Mouse (Mus musculus) heart, adult 9 months (tissue): Measurements from ENCODE around the gene Isg20l2.

ENCODE experiments used
- DNase-seq, 2 experiments: peaks; one replicate each; pipeline ENCODE4 v3.0.0; 2022; ENCODE audit warnings: low spot score in 2 of 2

Gene Isg20l2

GRCm38 (mm10) chr3:87910573-87911141 lies 19.5 kb upstream of the Isg20l2 start:
- DNase-seq, result peak; percentile 86 to 87

DNA sequence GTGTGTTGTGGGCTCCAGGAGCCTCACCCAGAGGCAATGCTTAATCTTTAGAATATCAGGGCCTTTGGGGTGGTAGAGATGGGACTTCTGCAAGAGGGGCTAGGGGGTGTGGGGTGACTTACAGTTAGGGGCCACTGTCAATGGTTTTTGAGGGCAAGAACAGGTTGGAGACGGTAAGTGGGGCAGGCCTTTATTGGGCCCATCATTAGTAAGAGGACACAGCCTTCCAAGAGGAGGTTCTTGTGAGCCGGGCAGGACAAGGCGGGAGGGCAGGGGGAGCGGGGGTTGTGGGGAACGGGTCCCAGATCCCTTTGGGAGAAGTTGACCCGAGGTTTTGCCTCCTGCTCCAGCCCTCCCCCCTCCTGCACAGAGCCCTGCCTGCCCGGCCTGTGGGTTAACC lies 16.6 kb upstream of the Isg20l2 start:
- no peak for DNase-seq

- no peak for DNase-seq
Observed at GRCm38 (mm10) chr3:87913891-87914290, 16.2 kb upstream of the Isg20l2 start.

DNA sequence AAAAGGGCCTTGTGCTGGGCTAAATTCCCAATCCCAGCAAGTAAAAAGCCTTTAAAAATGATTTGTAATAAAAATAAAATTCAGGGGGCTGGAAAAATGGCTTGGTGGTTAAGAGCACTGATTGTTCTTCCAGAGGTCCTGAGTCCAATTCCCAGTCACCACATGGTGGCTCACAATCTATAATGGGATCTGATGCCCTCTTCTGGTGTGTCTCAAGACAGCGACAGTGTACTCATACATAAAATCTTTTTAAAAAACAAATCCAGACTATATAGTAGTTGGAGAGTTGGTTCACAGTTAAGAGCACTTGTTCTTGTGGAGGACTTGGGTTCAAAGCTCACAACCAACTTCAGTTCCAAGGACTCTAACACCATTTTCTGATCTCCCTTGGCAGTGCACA lies 13.1 kb upstream of the Isg20l2 start:
- no peak for DNase-seq

- no peak for DNase-seq
Observed at GRCm38 (mm10) chr3:87918551-87918950, 11.6 kb upstream of the Isg20l2 start.

GRCm38 (mm10) chr3:87919336-87920108 lies 10.6 kb upstream of the Isg20l2 start, which contains the start of gene Mrpl24:
Gene Mrpl24 (plus strand): TSS chr3:87919506.
- DNase-seq, result peak; percentile 90

DNA sequence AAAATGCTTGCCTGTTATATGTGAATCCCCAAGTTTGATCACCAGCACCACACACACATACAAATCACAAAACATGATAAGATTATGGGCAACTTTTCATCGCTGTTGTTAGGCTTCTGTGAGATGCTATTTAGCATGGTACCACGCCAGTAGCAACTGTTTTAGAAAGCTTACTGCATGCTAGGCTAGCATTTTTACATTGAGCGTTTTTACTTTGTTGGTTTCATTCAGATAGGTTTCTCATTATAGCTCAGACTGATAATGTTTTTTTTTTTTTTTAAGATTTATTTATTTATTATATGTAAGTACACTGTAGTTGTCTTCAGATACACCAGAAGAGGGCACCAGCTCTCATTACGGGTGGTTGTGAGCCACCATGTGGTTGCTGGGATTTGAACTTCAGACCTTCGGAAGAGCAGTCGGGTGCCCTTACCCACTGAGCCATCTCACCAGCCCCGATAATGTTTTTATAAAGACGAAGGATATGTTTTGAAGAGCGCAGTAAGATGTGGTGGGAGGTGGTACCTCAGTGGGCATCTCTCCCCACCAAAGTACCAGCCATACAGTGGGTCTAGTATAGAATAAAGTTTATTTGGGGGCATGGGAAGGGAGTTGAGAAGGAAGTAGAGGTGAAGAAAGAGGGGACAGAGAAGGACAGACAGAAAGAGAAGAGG lies 9.7 kb upstream of the Isg20l2 start:
- DNase-seq, result no peak

GRCm38 (mm10) chr3:87924996-87925395 lies 5.1 kb upstream of the Isg20l2 start:
- DNase-seq, result no peak

DNA sequence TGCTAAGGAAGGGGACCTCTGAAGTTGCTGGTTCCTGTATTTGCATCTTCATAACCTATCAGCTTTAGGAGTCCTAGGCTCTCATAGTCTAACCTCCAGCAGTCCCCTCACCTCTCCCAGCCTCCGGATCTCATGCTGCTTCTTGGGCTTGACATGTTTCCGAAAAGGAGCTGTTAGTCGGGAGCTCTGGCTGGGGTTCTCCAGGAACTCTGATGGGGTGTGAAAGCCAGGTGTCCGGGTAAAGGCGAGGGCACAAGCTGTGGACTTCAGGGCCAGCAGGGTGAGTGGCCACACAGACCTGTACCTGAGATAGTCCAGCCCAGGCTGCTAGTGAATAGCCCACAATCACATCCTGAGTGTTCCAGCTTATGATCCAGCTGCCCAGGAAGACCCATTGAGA lies 2.7 kb upstream of the Isg20l2 start:
- DNase-seq, result no peak

DNA sequence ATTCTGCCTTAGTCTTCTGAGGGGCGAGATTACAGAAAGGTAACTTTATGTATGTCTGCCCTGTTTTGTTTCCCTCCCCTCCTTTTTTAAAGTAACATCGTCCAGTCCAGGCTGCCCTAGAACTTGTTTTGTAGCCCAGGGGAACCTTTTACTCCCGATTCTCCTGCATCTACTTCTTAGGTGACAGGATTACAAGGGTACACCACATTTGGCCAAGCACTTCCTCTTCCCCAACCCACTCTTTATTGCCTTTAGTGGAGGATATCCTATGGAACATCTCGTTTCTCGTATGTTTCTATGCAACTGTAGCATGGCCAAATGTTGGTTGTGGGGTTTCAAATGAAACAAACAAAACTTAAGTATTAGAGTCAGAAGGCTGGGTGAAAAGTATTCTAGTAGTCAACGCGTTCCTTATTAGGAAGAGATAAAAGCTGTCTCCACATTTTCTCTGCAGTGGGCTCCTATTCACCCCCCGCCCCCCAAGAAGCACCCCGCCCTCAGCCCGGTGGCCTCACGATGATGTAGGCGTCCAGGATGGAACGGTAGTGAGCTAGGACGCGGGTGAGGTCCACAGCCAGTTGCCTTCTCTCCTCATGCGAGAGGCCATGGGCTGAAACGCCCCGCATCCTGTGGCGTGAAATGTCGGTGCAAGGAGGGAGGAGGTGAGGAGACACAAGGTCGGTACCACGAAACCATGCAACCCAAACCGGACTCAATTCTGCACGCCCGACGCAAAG lies 605 bp upstream of the Isg20l2 start:
- no peak for DNase-seq

- no peak for DNase-seq
Observed at GRCm38 (mm10) chr3:87934026-87934425, 3.9 kb downstream of the Isg20l2 start.

DNA sequence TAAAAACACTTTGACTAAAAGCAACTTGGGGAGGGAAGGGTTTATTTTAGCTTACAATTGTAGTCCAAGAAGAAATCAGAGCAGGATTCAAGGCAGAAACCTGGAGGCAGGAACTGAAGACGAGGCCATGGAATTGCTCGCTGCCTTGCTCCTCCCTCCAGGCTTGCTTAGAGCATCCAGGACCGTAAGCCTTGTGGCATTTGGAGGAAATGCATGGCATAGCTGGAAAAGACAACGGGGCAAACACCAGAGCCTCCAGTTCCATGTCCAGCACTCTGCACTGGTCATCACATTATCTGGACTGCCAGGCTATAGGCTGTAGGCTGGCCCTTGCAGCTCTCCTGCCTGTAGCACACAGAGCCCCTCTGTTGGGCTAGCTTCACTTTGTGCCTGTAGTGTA lies 4.4 kb downstream of the Isg20l2 start:
- no peak for DNase-seq

GRCm38 (mm10) chr3:87935201-87935600 lies 5.1 kb downstream of the Isg20l2 start:
- DNase-seq, result no peak

DNA sequence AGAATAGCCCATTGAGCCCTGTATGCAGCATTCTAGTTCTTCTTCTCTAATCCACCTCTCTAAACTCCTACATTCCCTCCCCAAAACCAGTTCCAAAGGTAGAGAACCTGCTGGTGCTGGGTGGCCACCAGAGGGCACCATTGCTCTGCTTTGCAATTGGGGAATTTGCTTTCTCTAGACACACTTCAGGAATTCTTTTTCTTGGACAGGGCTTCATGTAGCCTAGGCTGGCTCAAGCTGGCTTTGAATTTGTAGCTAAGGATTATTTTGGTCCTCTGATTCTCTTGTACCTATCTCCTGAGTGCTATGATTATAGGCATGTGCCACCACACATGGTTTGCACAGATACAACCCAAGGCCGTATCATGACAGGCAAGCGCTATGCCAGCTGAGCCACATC lies 5.7 kb downstream of the Isg20l2 start:
- peak in 1 of 2 experiments; percentile 56 for DNase-seq

- DNase-seq, result no peak
Observed at GRCm38 (mm10) chr3:87940611-87941010, 10.5 kb downstream of the Isg20l2 start.

- DNase-seq, result no peak
Observed at GRCm38 (mm10) chr3:87942471-87942870, 12.4 kb downstream of the Isg20l2 start.

GRCm38 (mm10) chr3:87943586-87943985 lies 13.5 kb downstream of the Isg20l2 start:
- no peak for DNase-seq

- peak in 1 of 2 experiments; percentile 21 for DNase-seq
Observed at GRCm38 (mm10) chr3:87944838-87945600, 14.9 kb downstream of the Isg20l2 start.

GRCm38 (mm10) chr3:87945781-87946540 lies 15.8 kb downstream of the Isg20l2 start:
- no peak for DNase-seq

GRCm38 (mm10) chr3:87946541-87946860 lies 16.4 kb downstream of the Isg20l2 start:
- DNase-seq, result no peak
